Mouse (Mus musculus) myocyte (in vitro differentiated cells): ENCODE results near the gene Lrrc20. TPM values are rescaled to one million over a fixed set of nuclear protein-coding genes. Genes with fewer than 3 reads are reported as not detected.
A peak's percentile ranks its signal among the peaks of the same experiment; 100 is the strongest.
"Not testable (repeated sequence)": the region's sequence is repeated elsewhere in the genome, so short reads cannot be mapped to it uniquely, and the experiment has no call there.

Source experiments
- H3K27me3 ChIP-seq: one replicate; pipeline ENCODE4 v1.6.1; 2011; ENCODE audit not compliant: control insufficient read depth, insufficient read depth, insufficient read length
- H3K36me3 ChIP-seq: one replicate; pipeline ENCODE4 v1.6.1; 2011; ENCODE audit not compliant: control insufficient read depth, insufficient read depth
- H3K4me2 ChIP-seq: one replicate; pipeline ENCODE4 v1.6.1; 2011; ENCODE audit warnings: low read depth, control low read depth
- H3K4me3 ChIP-seq: one replicate; pipeline ENCODE4 v1.5.1; 2011; ENCODE audit warnings: mild to moderate bottlenecking, control low read depth, moderate library complexity
- H3K79me2 ChIP-seq: one replicate; pipeline ENCODE4 v1.6.1; 2011; ENCODE audit not compliant: control insufficient read depth, insufficient read depth
- H3ac ChIP-seq: one replicate; pipeline ENCODE4 v1.6.1; 2011; ENCODE audit not compliant: control insufficient read depth, insufficient read length
- CEBPB ChIP-seq: IDR thresholded peaks from 2 replicates; pipeline ENCODE4 v1.6.1; 2011; ENCODE audit warnings: mild to moderate bottlenecking, moderate library complexity; ENCODE audit not compliant: poor library complexity, insufficient read depth, severe bottlenecking
- E2F4 ChIP-seq: IDR thresholded peaks from one replicate; pipeline ENCODE4 v1.6.1; 2011; ENCODE audit warnings: mild to moderate bottlenecking, control low read depth, moderate library complexity; ENCODE audit not compliant: insufficient read depth
- MAX ChIP-seq: IDR thresholded peaks from one replicate; pipeline ENCODE4 v1.6.1; 2011; ENCODE audit warnings: low read depth, mild to moderate bottlenecking, control low read depth
- MYOD1 ChIP-seq, 3 experiments: IDR thresholded peaks; one replicate each; pipeline ENCODE4 v1.6.1; 2011; ENCODE audit warnings: control low read depth in 2 of 3, low read depth in 2 of 3, mild to moderate bottlenecking in 2 of 3, moderate library complexity in 1 of 3; ENCODE audit not compliant: insufficient read length in 2 of 3, control insufficient read depth in 1 of 3
- MYOG ChIP-seq, 3 experiments: IDR thresholded peaks; one replicate each; pipeline ENCODE4 v1.6.1; 2011; ENCODE audit warnings: control low read depth in 2 of 3, low read depth in 2 of 3, mild to moderate bottlenecking in 2 of 3; ENCODE audit not compliant: insufficient read length in 2 of 3, control insufficient read depth in 1 of 3, insufficient read depth in 1 of 3
- POLR2A ChIP-seq: IDR thresholded peaks from one replicate; pipeline ENCODE4 v1.6.1; 2011; ENCODE audit warnings: low read depth, mild to moderate bottlenecking, control low read depth, moderate library complexity; ENCODE audit not compliant: insufficient read length
- POLR2AphosphoS2 ChIP-seq: IDR thresholded peaks from one replicate; pipeline ENCODE4 v1.6.1; 2011; ENCODE audit warnings: low read depth, control low read depth; ENCODE audit not compliant: insufficient read length
- REST ChIP-seq: IDR thresholded peaks from one replicate; pipeline ENCODE4 v1.6.1; 2011; ENCODE audit warnings: mild to moderate bottlenecking, control low read depth, moderate library complexity; ENCODE audit not compliant: insufficient read depth, insufficient read length
- SRF ChIP-seq: IDR thresholded peaks from one replicate; pipeline ENCODE4 v1.6.1; 2011; ENCODE audit warnings: low read depth; ENCODE audit not compliant: control insufficient read depth, insufficient read length
- TCF12 ChIP-seq: IDR thresholded peaks from one replicate; pipeline ENCODE4 v1.6.1; 2011; ENCODE audit warnings: mild to moderate bottlenecking, control low read depth; ENCODE audit not compliant: poor library complexity, insufficient read depth, severe bottlenecking
- TCF3 ChIP-seq: IDR thresholded peaks from one replicate; pipeline ENCODE4 v1.6.1; 2011; ENCODE audit warnings: low read depth, control low read depth; ENCODE audit not compliant: insufficient read length
- USF1 ChIP-seq: IDR thresholded peaks from one replicate; pipeline ENCODE4 v1.6.1; 2011; ENCODE audit warnings: low read depth, mild to moderate bottlenecking, control low read depth, moderate library complexity
- polyA plus RNA-seq: library from polyadenylated mRNA; unstranded; fragments of >200 nt; fragmentation: generic; extraction: Trizol; gene quantifications from one replicate; pipeline ENCODE4 v1.2.1, GENCODE M21; 2012; ENCODE audit warnings: missing spikeins

Lrrc20 gene
- polyA plus RNA-seq, 1 experiment: 20.4 TPM

GRCm38 (mm10) chr10:61447581-61448353 is 27.8 kb upstream of the Lrrc20 start:
- TF ChIP-seq POLR2A (no peak), MYOD1 (IDR thresholded peaks at IDR 0.05; ENCODE audit: control insufficient read depth in 1 of 3, insufficient read length in 2 of 3, low read depth in 2 of 3) (no peak), TCF3 (no peak), TCF12 (no peak), MAX (no peak)
- Histone ChIP-seq H3K27me3 (no peaks in the 10 kb centered on the region), H3K79me2 (peaks cover 96% of the 10 kb centered on the region), H3K4me2 (no peak overlapping the region), H3K36me3 (no peaks in the 10 kb centered on the region), H3K4me3 (no peak overlapping the region), H3ac (no peak overlapping the region)

GRCm38 (mm10) chr10:61448834-61449233 is 26.8 kb upstream of the Lrrc20 start:
- Histone ChIP-seq H3K36me3 (no peaks in the 10 kb centered on the region), H3K79me2 (peaks cover 86% of the 10 kb centered on the region), H3K4me3 (no peak overlapping the region), H3K27me3 (no peaks in the 10 kb centered on the region), H3K4me2 (no peak overlapping the region), H3ac (no peak overlapping the region)
- TF ChIP-seq E2F4 (no peak), USF1 (no peak), MAX (no peak), MYOD1 (IDR thresholded peaks at IDR 0.05; ENCODE audit: control insufficient read depth in 1 of 3, insufficient read length in 2 of 3, low read depth in 2 of 3) (no peak), TCF12 (no peak), POLR2A (no peak), REST (no peak), POLR2AphosphoS2 (no peak), CEBPB (no peak), TCF3 (no peak), SRF (no peak), MYOG (IDR thresholded peaks at IDR 0.05; ENCODE audit: control insufficient read depth in 1 of 3, insufficient read depth in 1 of 3, insufficient read length in 2 of 3, low read depth in 2 of 3) (no peak)

- peak overlapping the region; percentile 64 for H3ac ChIP-seq
- TF ChIP-seq MYOD1 (IDR thresholded peaks at IDR 0.05; ENCODE audit: control insufficient read depth in 1 of 3, insufficient read length in 2 of 3, low read depth in 2 of 3): no peak
- peak; percentile 63; the same call in 1 of the 2 replicates for TF ChIP-seq CEBPB
- H3K27me3 ChIP-seq: no peaks in the 10 kb centered on the region
Observed at GRCm38 (mm10) chr10:61451463-61451930, 24.1 kb upstream of the Lrrc20 start.

GRCm38 (mm10) chr10:61451931-61452617 is 23.5 kb upstream of the Lrrc20 start:
- Histone ChIP-seq H3K4me2 (peak overlapping the region; percentile 94), H3ac (peak overlapping the region; percentile 64), H3K36me3 (no peaks in the 10 kb centered on the region), H3K27me3 (no peaks in the 10 kb centered on the region), H3K4me3 (peak overlapping the region; percentile 82), H3K79me2 (peaks cover 53% of the 10 kb centered on the region)
- TF ChIP-seq MYOD1 (IDR thresholded peaks at IDR 0.05; ENCODE audit: control insufficient read depth in 1 of 3, insufficient read length in 2 of 3, low read depth in 2 of 3): peak in 1 of 3 experiments; percentile 40
- TF ChIP-seq REST: no peak
- TF ChIP-seq TCF3: no peak
- TF ChIP-seq TCF12: no peak
- TF ChIP-seq SRF: no peak
- peak in 1 of 3 experiments; percentile 47 for TF ChIP-seq MYOG (IDR thresholded peaks at IDR 0.05; ENCODE audit: control insufficient read depth in 1 of 3, insufficient read depth in 1 of 3, insufficient read length in 2 of 3, low read depth in 2 of 3)
- TF ChIP-seq POLR2A: no peak

More at GRCm38 (mm10) chr10:61451463-61451930, 24.1 kb upstream of the Lrrc20 start:
- peak overlapping the region; percentile 82 for H3K4me3 ChIP-seq
- peak overlapping the region; percentile 94 for H3K4me2 ChIP-seq
- H3K79me2 ChIP-seq: peaks cover 59% of the 10 kb centered on the region
- H3K36me3 ChIP-seq: no peaks in the 10 kb centered on the region

- H3K4me3 ChIP-seq: peak within 1 kb of the TSS; percentile 82
- TF ChIP-seq MAX: no peak
- TF ChIP-seq SRF: peak; percentile 56
- peak; percentile 95 for TF ChIP-seq POLR2A
- TF ChIP-seq E2F4: peak; percentile 54
- peak in 1 of 3 experiments; percentile 8 for TF ChIP-seq MYOG (IDR thresholded peaks at IDR 0.05; ENCODE audit: control insufficient read depth in 1 of 3, insufficient read depth in 1 of 3, insufficient read length in 2 of 3, low read depth in 2 of 3)
- TF ChIP-seq TCF12: no peak
- peak; percentile 90 for TF ChIP-seq POLR2AphosphoS2
- TF ChIP-seq CEBPB: no peak
- TF ChIP-seq REST: peak; percentile 43
- TF ChIP-seq USF1: no peak
- peak within 1 kb of the TSS; percentile 94 for H3K4me2 ChIP-seq
- no peaks in the 10 kb centered on the region for H3K36me3 ChIP-seq
- H3K27me3 ChIP-seq: no peaks in the 10 kb centered on the region
- H3K79me2 ChIP-seq: peaks cover 47% of the 10 kb centered on the region
- peak within 1 kb of the TSS; percentile 64 for H3ac ChIP-seq
Observed at GRCm38 (mm10) chr10:61452645-61453044, 23.0 kb upstream of the Lrrc20 start, which contains the start of gene Eif4ebp2. Eif4ebp2 (minus strand) TSS chr10:61452661.

GRCm38 (mm10) chr10:61453171-61453570 is 22.4 kb upstream of the Lrrc20 start:
- Histone ChIP-seq H3K79me2 (peaks cover 42% of the 10 kb centered on the region), H3K4me3 (peak overlapping the region; percentile 82), H3K4me2 (peak overlapping the region; percentile 35)
- not testable (repeated sequence) for H3K27me3 ChIP-seq, H3ac ChIP-seq, H3K36me3 ChIP-seq
